Mouse (Mus musculus): ENCODE data around the gene Nmd3. TPM values are rescaled to one million over a fixed set of nuclear protein-coding genes. Genes with fewer than 3 reads are reported as not detected.

The Nmd3 gene
- total and polyA plus RNA-seq, 2 experiments from 2014 or later = 6.8 to 60.6 TPM

DNA sequence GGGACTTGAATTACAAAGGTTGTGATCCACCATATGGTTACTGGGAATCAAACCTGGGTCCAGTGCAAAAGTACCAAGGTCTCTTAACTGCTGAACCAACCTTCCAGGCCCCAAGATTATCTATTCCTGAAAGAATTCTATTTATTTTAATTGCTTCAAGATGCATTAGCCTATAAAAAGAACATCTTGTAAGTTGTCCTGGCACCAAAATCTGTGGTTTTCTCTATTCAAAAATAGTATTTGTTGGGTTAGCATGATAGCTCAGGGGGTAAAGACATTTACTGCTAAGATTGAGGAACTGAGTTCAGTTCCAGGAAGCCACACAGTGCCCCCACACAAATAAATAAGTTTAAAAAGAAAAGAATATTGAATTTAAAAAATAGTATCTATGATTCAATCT, 19.4 kb upstream of the Nmd3 start:
- DNase-seq (ENCODE audit: low spot score) = no peak
- no peaks in the 10 kb centered on the region for H3K4me1 ChIP-seq (ENCODE audit: insufficient read depth, low read length)
- H3K9ac ChIP-seq (replicated peaks; ENCODE audit: low read length) = no peak overlapping the region
- H3K4me3 ChIP-seq (ENCODE audit: low read length) = no peak overlapping the region
- H3K36me3 ChIP-seq (ENCODE audit: insufficient read depth, low read length) = no peaks in the 10 kb centered on the region
- TF ChIP-seq CTCF (IDR thresholded peaks at IDR 0.05; ENCODE audit: low read depth) = no peak
- no peak overlapping the region for H3K27ac ChIP-seq
- no peaks in the 10 kb centered on the region for H3K27me3 ChIP-seq (ENCODE audit: insufficient read depth, low read length)
- H3K9me3 ChIP-seq (ENCODE audit: low read length) = no peaks in the 10 kb centered on the region
- no peak for ATAC-seq
- H3K4me2 ChIP-seq (ENCODE audit: low read depth, low read length) = no peak overlapping the region

DNA sequence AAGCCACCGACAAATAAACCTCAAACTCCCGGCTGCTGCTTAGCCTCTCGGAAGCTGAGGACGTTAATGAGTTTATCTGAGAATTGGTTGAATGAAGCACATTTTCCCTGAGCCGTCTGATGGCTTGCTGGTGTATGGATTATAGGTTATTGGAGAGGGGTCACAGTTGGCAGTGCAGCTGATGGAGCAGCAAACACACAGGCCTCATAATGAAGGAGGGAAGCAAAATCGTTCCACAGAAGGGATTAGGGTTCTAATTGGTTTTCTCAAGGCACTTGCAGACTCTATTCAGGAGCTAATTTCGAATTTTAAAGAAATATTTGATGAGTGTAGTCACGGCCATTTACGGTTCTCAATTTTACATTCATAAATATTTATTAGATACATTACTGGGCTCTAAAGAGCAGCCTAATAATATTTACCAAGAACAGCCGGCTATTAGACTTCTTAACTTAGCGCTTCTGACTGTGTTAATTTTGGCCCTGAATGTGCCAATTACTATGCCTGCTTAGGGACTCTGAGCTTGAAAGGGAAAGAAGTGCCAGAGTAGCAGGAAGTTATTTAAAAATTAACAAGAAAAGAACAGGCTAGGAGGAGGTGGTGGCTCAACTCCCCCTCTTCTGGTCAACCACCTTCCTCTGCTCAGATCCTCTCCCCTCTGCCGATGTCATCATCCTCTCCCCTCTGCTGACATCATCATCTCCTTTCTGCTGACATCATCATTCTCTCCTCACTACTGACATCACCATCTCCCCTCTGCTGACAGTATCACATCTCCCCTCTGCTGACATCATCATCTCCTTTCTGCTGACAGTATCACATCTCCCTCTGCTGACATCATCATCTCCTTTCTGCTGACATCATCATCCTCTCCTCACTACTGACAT, 12.5 kb upstream of the Nmd3 start:
- Histone ChIP-seq H3K4me2 (ENCODE audit: low read depth, low read length) (0 out of 2 replicates have a peak overlapping the region, but pooled peaks have one; percentile 5), H3K4me3 (ENCODE audit: low read length) (no peak overlapping the region), H3K27me3 (ENCODE audit: insufficient read depth, low read length) (no peaks in the 10 kb centered on the region), H3K4me1 (ENCODE audit: insufficient read depth, low read length) (no peaks in the 10 kb centered on the region), H3K9me3 (ENCODE audit: low read length) (no peaks in the 10 kb centered on the region), H3K27ac (no peak overlapping the region), H3K9ac (replicated peaks; ENCODE audit: low read length) (no peak overlapping the region), H3K36me3 (ENCODE audit: insufficient read depth, low read length) (no peaks in the 10 kb centered on the region)
- 19% methylated on average over 12 of the region's 12 CpGs for WGBS
- ATAC-seq (peak; percentile 81), DNase-seq (ENCODE audit: low spot score) (peak; percentile 40)
- TF ChIP-seq CTCF (IDR thresholded peaks at IDR 0.05; ENCODE audit: low read depth) = no peak

DNA sequence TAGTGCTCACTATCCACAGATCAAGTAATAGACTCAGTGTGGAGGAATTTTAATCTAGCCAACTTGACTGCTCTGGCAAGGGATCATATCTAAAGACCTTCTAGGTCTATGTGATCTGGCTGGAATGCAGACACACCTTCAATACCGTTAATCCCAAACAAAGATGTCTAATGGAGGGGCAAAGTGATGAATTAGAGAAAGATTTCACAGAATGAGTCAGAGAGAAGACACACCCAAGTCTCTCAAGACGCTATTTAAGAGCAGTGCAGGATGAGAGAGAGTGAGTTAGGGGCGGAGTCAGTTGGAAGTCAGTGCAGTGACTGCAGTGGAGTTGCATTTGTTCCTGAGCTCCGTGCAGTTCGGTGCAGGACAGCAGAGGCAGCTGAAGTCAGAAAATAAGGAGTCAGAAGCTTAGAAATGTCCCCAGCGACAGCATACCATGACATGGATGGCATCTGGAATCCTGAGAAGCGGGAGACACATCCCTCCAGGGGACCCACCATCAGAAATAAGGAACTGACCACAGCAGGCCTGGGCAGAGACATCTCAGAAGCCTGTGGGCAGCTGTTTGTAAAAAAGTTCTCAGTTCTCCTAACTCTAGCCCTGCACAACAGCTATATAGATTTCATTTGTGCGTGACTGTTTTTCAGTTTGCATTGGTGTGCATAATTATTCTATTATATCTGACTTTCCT, 9.7 kb upstream of the Nmd3 start:
- DNase-seq (ENCODE audit: low spot score) = no peak
- Histone ChIP-seq H3K4me3 (ENCODE audit: low read length) (no peak overlapping the region), H3K9ac (replicated peaks; ENCODE audit: low read length) (no peak overlapping the region), H3K4me1 (ENCODE audit: insufficient read depth, low read length) (no peaks in the 10 kb centered on the region), H3K27me3 (ENCODE audit: insufficient read depth, low read length) (no peaks in the 10 kb centered on the region), H3K9me3 (ENCODE audit: low read length) (no peaks in the 10 kb centered on the region), H3K36me3 (ENCODE audit: insufficient read depth, low read length) (no peaks in the 10 kb centered on the region), H3K4me2 (ENCODE audit: low read depth, low read length) (no peak overlapping the region), H3K27ac (no peak overlapping the region)
- 55% methylated on average over 8 of the region's 8 CpGs for WGBS
- ATAC-seq = no peak
- no peak for TF ChIP-seq CTCF (IDR thresholded peaks at IDR 0.05; ENCODE audit: low read depth)

DNA sequence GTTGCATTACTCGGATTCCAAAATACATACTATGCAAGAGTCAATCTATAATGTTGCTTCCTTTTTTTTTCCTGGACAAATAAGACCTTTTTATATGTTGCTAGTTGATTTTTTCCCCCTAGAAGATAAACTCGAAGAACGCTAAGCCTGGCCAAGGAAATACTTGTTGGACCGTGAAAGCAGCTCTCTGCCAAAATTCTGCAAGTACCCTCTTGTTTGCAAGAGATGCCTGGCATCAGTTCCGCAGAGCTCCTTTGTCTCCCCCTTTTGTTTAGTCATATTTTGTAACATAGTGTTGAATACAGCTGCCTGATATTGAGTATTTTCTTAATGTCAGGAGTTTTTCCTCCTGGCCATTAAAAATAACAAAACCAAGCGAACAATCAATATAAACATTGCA, 4.3 kb upstream of the Nmd3 start:
- Histone ChIP-seq H3K4me1 (ENCODE audit: insufficient read depth, low read length) (no peaks in the 10 kb centered on the region), H3K9ac (replicated peaks; ENCODE audit: low read length) (no peak overlapping the region), H3K9me3 (ENCODE audit: low read length) (no peaks in the 10 kb centered on the region), H3K27ac (no peak overlapping the region), H3K27me3 (ENCODE audit: insufficient read depth, low read length) (no peaks in the 10 kb centered on the region), H3K36me3 (ENCODE audit: insufficient read depth, low read length) (no peaks in the 10 kb centered on the region), H3K4me2 (ENCODE audit: low read depth, low read length) (no peak overlapping the region), H3K4me3 (ENCODE audit: low read length) (no peak overlapping the region)
- 51% methylated on average over 6 of the region's 6 CpGs for WGBS
- DNase-seq (ENCODE audit: low spot score) = peak; percentile 43
- TF ChIP-seq CTCF (IDR thresholded peaks at IDR 0.05; ENCODE audit: low read depth) = no peak
- ATAC-seq = no peak

DNA sequence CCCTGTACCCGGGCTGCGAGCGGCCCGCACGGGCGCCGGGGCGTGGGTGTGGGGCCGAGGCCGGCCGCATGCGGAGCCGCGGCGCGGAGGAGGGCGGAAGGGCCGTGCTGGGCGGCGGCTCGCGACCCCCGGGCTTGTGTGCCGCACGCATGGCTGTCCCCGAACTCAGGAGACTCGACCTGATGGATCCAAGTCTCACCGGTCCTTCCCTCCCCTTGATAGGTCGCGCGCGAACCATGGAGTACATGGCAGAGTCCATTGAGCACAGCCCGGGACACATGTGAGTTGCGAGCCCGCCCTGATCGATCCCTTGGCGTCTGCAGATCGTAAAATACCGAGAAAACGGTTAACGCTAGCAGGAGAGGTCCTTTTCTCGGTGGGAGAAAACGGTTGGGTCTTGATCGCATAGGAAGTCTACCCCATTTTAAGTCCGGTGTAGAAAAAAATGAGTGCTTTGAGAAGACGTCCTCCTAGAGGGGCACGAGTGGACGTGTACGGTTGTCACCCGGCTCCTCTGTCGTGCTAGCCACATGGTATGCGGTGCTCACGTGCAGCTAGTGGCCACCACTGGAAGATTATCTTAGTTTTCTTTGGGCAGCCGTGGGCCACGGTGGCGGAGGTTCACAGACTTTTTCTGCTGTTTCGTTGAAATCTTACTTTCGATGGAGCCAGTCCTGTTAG, 542 bp downstream of the Nmd3 start:
- TF ChIP-seq CTCF (IDR thresholded peaks at IDR 0.05; ENCODE audit: low read depth) = peak; percentile 35
- Histone ChIP-seq H3K9me3 (ENCODE audit: low read length) (no peaks in the 10 kb centered on the region), H3K9ac (replicated peaks; ENCODE audit: low read length) (peak overlapping the region; percentile 97), H3K4me1 (ENCODE audit: insufficient read depth, low read length) (peaks cover 8% of the 10 kb centered on the region; the same call in 1 of the 2 replicates), H3K27ac (peak overlapping the region; percentile 93), H3K4me3 (ENCODE audit: low read length) (peak overlapping the region; percentile 98), H3K36me3 (ENCODE audit: insufficient read depth, low read length) (no peaks in the 10 kb centered on the region), H3K27me3 (ENCODE audit: insufficient read depth, low read length) (no peaks in the 10 kb centered on the region), H3K4me2 (ENCODE audit: low read depth, low read length) (peak overlapping the region; percentile 94)
- ATAC-seq (peak; percentile 90), DNase-seq (ENCODE audit: low spot score) (peak; percentile 62)
- WGBS = 3% methylated on average over 56 of the region's 58 CpGs

DNA sequence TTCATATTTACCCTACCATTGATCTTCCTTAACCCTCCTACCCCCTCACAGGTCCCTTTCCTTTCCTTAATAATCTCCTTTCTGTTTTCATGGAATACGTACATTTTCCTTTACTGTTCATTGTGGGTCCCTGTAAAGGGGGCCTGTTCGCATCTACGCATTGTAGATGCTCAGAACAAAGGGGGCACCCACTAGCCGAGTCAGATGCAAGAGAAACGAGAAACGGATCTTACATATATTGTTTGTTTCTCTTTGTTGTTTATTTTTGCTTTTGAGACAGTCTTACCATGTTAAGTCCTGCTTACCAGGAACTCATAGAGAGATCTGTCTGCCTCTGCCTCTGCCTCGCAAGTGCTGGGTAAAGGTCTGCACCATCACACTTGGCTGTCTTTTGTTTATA, 1.4 kb downstream of the Nmd3 start:
- Histone ChIP-seq H3K27ac (no peak overlapping the region), H3K4me2 (ENCODE audit: low read depth, low read length) (peak overlapping the region; percentile 94), H3K9ac (replicated peaks; ENCODE audit: low read length) (peak overlapping the region; percentile 97), H3K9me3 (ENCODE audit: low read length) (no peaks in the 10 kb centered on the region), H3K36me3 (ENCODE audit: insufficient read depth, low read length) (no peaks in the 10 kb centered on the region), H3K27me3 (ENCODE audit: insufficient read depth, low read length) (no peaks in the 10 kb centered on the region), H3K4me1 (ENCODE audit: insufficient read depth, low read length) (peaks cover 8% of the 10 kb centered on the region; the same call in 1 of the 2 replicates), H3K4me3 (ENCODE audit: low read length) (peak overlapping the region; percentile 98)
- 16% methylated on average over 7 of the region's 7 CpGs for WGBS
- TF ChIP-seq CTCF (IDR thresholded peaks at IDR 0.05; ENCODE audit: low read depth) = no peak
- ATAC-seq = no peak
- DNase-seq (ENCODE audit: low spot score) = no peak
